ENCODE assay signal across 21 mouse cellular contexts in genomic region chr4:123286790-123287189, GRCm38 (mm10). TPM values are rescaled to one million over a fixed set of nuclear protein-coding genes. Genes with fewer than 3 reads are reported as not detected.
DNase-seq lines count a peak whose midpoint lies in the region; ATAC-seq and TF ChIP-seq lines count a peak whose summit lies in the region.
"Had no signal": no experiment of that assay in that cellular context is flagged by ENCODE, and none has a peak within 500 bp of the region (broad histone marks: within the 10 kb centered on the region; RNA-seq: fewer than 3 reads in every experiment).

No protein-coding gene starts in this region.

- no peaks in the 10 kb centered on the region for H3K27me3 ChIP-seq in heart, embryonic 13.5 days (replicated peaks)
- H3K27me3 ChIP-seq in erythroblast, embryonic 14.5 days (ENCODE audit: control insufficient read depth): no peaks in the 10 kb centered on the region; the same call in 1 of the 2 replicates
- H3K27me3 ChIP-seq in liver, postnatal 0 days (ENCODE audit: insufficient read depth, low read length): no peaks in the 10 kb centered on the region
- H3K27me3 ChIP-seq: limb, embryonic 12.5 days; neural tube, embryonic 15.5 days had no signal

- DNase-seq in heart, postnatal 4 days: no peak
- peak; percentile 35 for DNase-seq in MEL-GATA-1-ER (ENCODE audit: extremely low read depth, low read depth)
- peak; percentile 64 for DNase-seq in liver, postnatal 0 days
- DNase-seq in kidney, adult 8-10 months: no peak
- no peak for DNase-seq in thymus, postnatal 4 days
- DNase-seq in layer of hippocampus, postnatal 25 days (ENCODE audit: extremely low spot score in 1 of 2, low spot score in 1 of 2): no peak
- DNase-seq: adrenal gland, adult 8-10 months; cerebellum, postnatal 10 days; gastrocnemius, postnatal 14 days; kidney, adult 2 months; kidney, postnatal 4 days; retina, postnatal 1 day had no signal

- H3K27ac ChIP-seq in heart, embryonic 13.5 days (replicated peaks): no peak overlapping the region
- peak overlapping the region; percentile 81 for H3K27ac ChIP-seq in liver, postnatal 0 days (ENCODE audit: low read depth)
- H3K27ac ChIP-seq: left cerebral cortex, adult 2 months; limb, embryonic 12.5 days; midbrain, embryonic 10.5 days; neural tube, embryonic 15.5 days had no signal

- peak overlapping the region; percentile 45; the same call in 1 of the 2 replicates for H3K9ac ChIP-seq in heart, embryonic 13.5 days
- H3K9ac ChIP-seq in liver, postnatal 0 days (replicated peaks): peak overlapping the region; percentile 73
- H3K9ac ChIP-seq: limb, embryonic 12.5 days had no signal

- H3K4me1 ChIP-seq in heart, embryonic 13.5 days: peaks cover 47% of the 10 kb centered on the region
- peaks cover 59% of the 10 kb centered on the region for H3K4me1 ChIP-seq in erythroblast, embryonic 14.5 days (ENCODE audit: control insufficient read depth)
- peaks cover 32% of the 10 kb centered on the region for H3K4me1 ChIP-seq in liver, postnatal 0 days (ENCODE audit: insufficient read depth)

- no peaks in the 10 kb centered on the region for H3K9me3 ChIP-seq in heart, embryonic 13.5 days
- H3K9me3 ChIP-seq in erythroblast, embryonic 14.5 days (ENCODE audit: control insufficient read depth, low read length): peaks cover 8% of the 10 kb centered on the region
- H3K9me3 ChIP-seq in liver, postnatal 0 days (ENCODE audit: low read length): no peaks in the 10 kb centered on the region
- H3K9me3 ChIP-seq: limb, embryonic 12.5 days; midbrain, embryonic 10.5 days; neural tube, embryonic 15.5 days had no signal

- H3K36me3 ChIP-seq in heart, embryonic 13.5 days: peaks cover 65% of the 10 kb centered on the region
- H3K36me3 ChIP-seq in erythroblast, embryonic 14.5 days (ENCODE audit: control insufficient read depth): peaks cover 83% of the 10 kb centered on the region
- H3K36me3 ChIP-seq in liver, postnatal 0 days (replicated peaks; ENCODE audit: insufficient read depth, low read length): peaks cover 64% of the 10 kb centered on the region

- H3K4me2 ChIP-seq in heart, embryonic 13.5 days: peak overlapping the region; percentile 96
- H3K4me2 ChIP-seq in liver, postnatal 0 days (ENCODE audit: low read depth, low read length): peak overlapping the region; percentile 83
- H3K4me2 ChIP-seq: neural tube, embryonic 15.5 days had no signal

- TF ChIP-seq EP300 in liver, postnatal 0 days (IDR thresholded peaks at IDR 0.05; ENCODE audit: low read depth): peak; percentile 100

- TF ChIP-seq CTCF in liver, postnatal 0 days (IDR thresholded peaks at IDR 0.05; ENCODE audit: low read depth): no peak

- H3K4me3 ChIP-seq in heart, embryonic 13.5 days: peak overlapping the region; percentile 79
- peak overlapping the region; percentile 66 for H3K4me3 ChIP-seq in erythroblast, embryonic 14.5 days (replicated peaks)
- H3K4me3 ChIP-seq in liver, postnatal 0 days (ENCODE audit: low read depth, low read length): peak overlapping the region; percentile 68
- H3K4me3 ChIP-seq: left cerebral cortex, adult 2 months; limb, embryonic 12.5 days; neural tube, embryonic 15.5 days had no signal

- WGBS in heart, embryonic 13.5 days: 60% methylated on average over 2 of the region's 2 CpGs
- WGBS in liver, postnatal 0 days (ENCODE audit: insufficient replicate concordance): 65% methylated on average over 2 of the region's 2 CpGs

- no peak for ATAC-seq in heart, embryonic 13.5 days (ENCODE audit: extremely low read depth, insufficient number of reproducible peaks, low FRiP score, low TSS enrichment)
- peak; percentile 51 for ATAC-seq in liver, postnatal 0 days
- ATAC-seq: lung, postnatal 0 days had no signal

RNA-seq across cellular contexts. Expression of gene Pabpc4, which starts 24.6 kb away (rescaled TPM):
- polyA plus RNA-seq in heart, embryonic 13.5 days (2015; fragmentation: Nextera tagmentation; extraction: Ambion mirVana): 52.0 and 56.4 TPM in 2 replicates
- 100 to 1,000 TPM; 246 to 255 TPM for total RNA-seq in heart, postnatal 4 days (2021)
- polyA plus RNA-seq in erythroblast, embryonic 14.5 days (2012): 693 and 748 TPM in 2 replicates
- polyA plus RNA-seq in liver, postnatal 0 days (2015; fragmentation: Nextera tagmentation; extraction: Ambion mirVana): 31.5 and 33.2 TPM in 2 replicates
- total RNA-seq in layer of hippocampus, postnatal 25 days (2021): 10 to 100 TPM; 46.3 to 46.5 TPM

RNA-seq across cellular contexts. Expression of gene Oxct2a, which starts 36.6 kb away (rescaled TPM):
- not detected in 2 replicates for polyA plus RNA-seq in heart, embryonic 13.5 days (2015; fragmentation: Nextera tagmentation; extraction: Ambion mirVana)
- not detected for total RNA-seq in heart, postnatal 4 days (2021)
- not detected in 2 replicates for polyA plus RNA-seq in erythroblast, embryonic 14.5 days (2012)
- not detected in 2 replicates for polyA plus RNA-seq in liver, postnatal 0 days (2015; fragmentation: Nextera tagmentation; extraction: Ambion mirVana)
- total RNA-seq in layer of hippocampus, postnatal 25 days (2021): not detected
- total RNA-seq: adrenal gland, adult 8-10 months; hematopoietic stem cell, adult 5-6 weeks; left cerebral cortex, adult 2 months had no signal
- polyA plus RNA-seq: limb, embryonic 12.5 days; lung, postnatal 0 days; midbrain, embryonic 10.5 days had no signal

RNA-seq across cellular contexts. Expression of gene Heyl, which starts 53.4 kb away (rescaled TPM):
- polyA plus RNA-seq in heart, embryonic 13.5 days (2015; fragmentation: Nextera tagmentation; extraction: Ambion mirVana): 9.2 and 9.3 TPM in 2 replicates
- 10 to 100 TPM; 26.9 to 28.3 TPM for total RNA-seq in heart, postnatal 4 days (2021)
- not detected in 2 replicates for polyA plus RNA-seq in erythroblast, embryonic 14.5 days (2012)
- 0.78 and 0.81 TPM in 2 replicates for polyA plus RNA-seq in liver, postnatal 0 days (2015; fragmentation: Nextera tagmentation; extraction: Ambion mirVana)
- total RNA-seq in layer of hippocampus, postnatal 25 days (2021): 1 to 10 TPM; 3.9 to 4.8 TPM
- total RNA-seq: ES-E14; hematopoietic stem cell, adult 5-6 weeks had no signal

RNA-seq across cellular contexts. Expression of gene Bmp8a, which starts 56.3 kb away (rescaled TPM):
- polyA plus RNA-seq in heart, embryonic 13.5 days (2015; fragmentation: Nextera tagmentation; extraction: Ambion mirVana): 0.06 and 0.13 TPM in 2 replicates
- under 1 TPM in 1 of 2 experiments, not detected in 1; 0.14 TPM for total RNA-seq in heart, postnatal 4 days (2021)
- polyA plus RNA-seq in erythroblast, embryonic 14.5 days (2012): not detected in 2 replicates
- polyA plus RNA-seq in liver, postnatal 0 days (2015; fragmentation: Nextera tagmentation; extraction: Ambion mirVana): 0.11 and 0.21 TPM in 2 replicates
- total RNA-seq in layer of hippocampus, postnatal 25 days (2021): under 1 TPM in 1 of 2 experiments, not detected in 1; 0.22 TPM
- total RNA-seq: hematopoietic stem cell, adult 5-6 weeks had no signal

Comparison
In these comparisons a context has a peak if more than half of its experiments do, and no peak if none do; other contexts are left out.
1. DNase-seq: peak in MEL-GATA-1-ER (single experiment) and liver, postnatal 0 days (single experiment); none in heart, postnatal 4 days (single experiment), kidney, adult 8-10 months (0 of 2), thymus, postnatal 4 days (single experiment) and layer of hippocampus, postnatal 25 days (0 of 2).
2. RNA of gene Pabpc4, which starts 24.6 kb away (polyA plus RNA-seq): 693 to 748 TPM in erythroblast, embryonic 14.5 days; 52.0 to 56.4 TPM in heart, embryonic 13.5 days and 31.5 to 33.2 TPM in liver, postnatal 0 days; every median in the first group is over 10 times any median in the second.
3. Peak in every context shown above with its lines, with median percentiles within 50 percentile points of each other: H3K4me3 ChIP-seq.